17 mouse cellular contexts compared by ENCODE assay signal in the genomic region with DNA sequence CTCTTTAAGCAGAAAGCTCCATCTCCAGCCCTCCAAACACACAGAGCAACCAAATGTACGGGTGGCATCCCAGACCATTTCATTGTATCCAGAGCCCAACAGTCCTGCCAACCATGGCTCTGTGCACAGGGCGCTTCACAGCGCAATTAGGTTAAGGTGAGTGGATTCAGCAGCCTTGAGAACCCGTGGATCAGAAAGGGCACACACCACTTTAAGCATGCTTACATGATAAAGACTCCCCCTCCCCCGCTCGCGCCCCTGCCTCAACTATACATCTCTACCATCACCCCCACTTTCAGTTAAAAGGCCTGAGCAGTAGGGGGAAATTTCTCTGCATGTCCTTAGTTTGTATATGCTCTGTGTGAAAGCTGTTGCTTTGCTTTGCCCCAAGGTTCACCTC.
"Had no signal": no experiment of that assay in that cellular context is flagged by ENCODE, and none has a peak within 500 bp of the region (broad histone marks: within the 10 kb centered on the region; RNA-seq: fewer than 3 reads in every experiment).

No protein-coding gene starts in this region.

- H3K4me2 ChIP-seq: lung, embryonic 15.5 days; midbrain, embryonic 11.5 days; midbrain, embryonic 13.5 days; midbrain, embryonic 15.5 days; neural tube, embryonic 12.5 days; stomach, embryonic 15.5 days had no signal

- H3K9ac ChIP-seq: lung, embryonic 15.5 days; midbrain, embryonic 13.5 days; midbrain, embryonic 15.5 days; neural tube, embryonic 12.5 days; stomach, embryonic 15.5 days had no signal

- H3K4me3 ChIP-seq: lung, embryonic 15.5 days; megakaryocyte, embryonic 14.5 days; midbrain, embryonic 13.5 days; midbrain, embryonic 15.5 days; neural tube, embryonic 12.5 days; stomach, embryonic 15.5 days had no signal

- ATAC-seq: lung, postnatal 0 days; midbrain, embryonic 13.5 days; midbrain, embryonic 15.5 days had no signal

- H3K27ac ChIP-seq: lung, embryonic 15.5 days; macrophage; midbrain, embryonic 13.5 days; midbrain, embryonic 15.5 days; neural tube, embryonic 12.5 days; stomach, embryonic 15.5 days; stomach, postnatal 0 days had no signal

- H3K4me1 ChIP-seq: lung, embryonic 15.5 days; megakaryocyte, embryonic 14.5 days; midbrain, embryonic 15.5 days; stomach, embryonic 15.5 days had no signal

- DNase-seq: lung, adult 2 months; lung, postnatal 14 days; lung, postnatal 36 days; right cerebral cortex, postnatal 14 days; thymus, adult 2 months; thymus, postnatal 25 days; thymus, postnatal 4 days had no signal

- H3K9me3 ChIP-seq: lung, embryonic 15.5 days; midbrain, embryonic 13.5 days; midbrain, embryonic 15.5 days; neural tube, embryonic 12.5 days; stomach, embryonic 15.5 days had no signal

- H3K27me3 ChIP-seq: lung, embryonic 15.5 days; midbrain, embryonic 15.5 days; neural tube, embryonic 12.5 days; stomach, embryonic 15.5 days had no signal

- H3K36me3 ChIP-seq: lung, embryonic 15.5 days; midbrain, embryonic 13.5 days; midbrain, embryonic 15.5 days; neural tube, embryonic 12.5 days; stomach, embryonic 15.5 days had no signal
